Mouse (Mus musculus): ENCODE measurements at regions not wholly inside any gene's neighbourhood (a gene's known extent, or its start where the extent isn't known, plus 50 kb on each side); places are given as distances from the start of the nearest gene placed in this dataset.

GRCm38 (mm10) chr4:68648311-68648710 lies 305.9 kb downstream of the Brinp1 start:
- no peak overlapping the region for H3K4me2 ChIP-seq (ENCODE audit: low read depth, low read length)
- no peaks in the 10 kb centered on the region for H3K27me3 ChIP-seq (ENCODE audit: control insufficient read depth, insufficient read depth, low read depth, low read length)
- ATAC-seq (ENCODE audit: low read depth), result no peak
- no peak overlapping the region for H3K4me3 ChIP-seq (ENCODE audit: low read length)
- H3K36me3 ChIP-seq (ENCODE audit: control insufficient read depth, insufficient read depth, low read length), result no peaks in the 10 kb centered on the region
- no peaks in the 10 kb centered on the region for H3K4me1 ChIP-seq (replicated peaks; ENCODE audit: control insufficient read depth, insufficient read depth, low read length)
- H3K27ac ChIP-seq (ENCODE audit: low read length), result no peak overlapping the region
- no peaks in the 10 kb centered on the region for H3K9me3 ChIP-seq (ENCODE audit: control insufficient read depth, low read length)
- 83% methylated on average over 1 of the region's 1 CpGs for WGBS
- H3K9ac ChIP-seq (ENCODE audit: low read length), result no peak overlapping the region

- ATAC-seq (ENCODE audit: low read depth), result peak; percentile 81
Observed at GRCm38 (mm10) chr4:68633299-68633698, 320.9 kb downstream of the Brinp1 start.

GRCm38 (mm10) chr4:68624025-68624342 lies 330.2 kb downstream of the Brinp1 start:
- 43% methylated on average over 4 of the region's 4 CpGs for WGBS
- no peak overlapping the region for H3K27ac ChIP-seq (ENCODE audit: low read length)
- no peak overlapping the region for H3K9ac ChIP-seq (ENCODE audit: low read length)
- no peaks in the 10 kb centered on the region for H3K4me1 ChIP-seq (replicated peaks; ENCODE audit: control insufficient read depth, insufficient read depth, low read length)
- H3K27me3 ChIP-seq (ENCODE audit: control insufficient read depth, insufficient read depth, low read depth, low read length), result no peaks in the 10 kb centered on the region
- no peak for ATAC-seq (ENCODE audit: low read depth)
- no peak overlapping the region for H3K4me2 ChIP-seq (ENCODE audit: low read depth, low read length)
- H3K9me3 ChIP-seq (ENCODE audit: control insufficient read depth, low read length), result no peaks in the 10 kb centered on the region
- no peaks in the 10 kb centered on the region for H3K36me3 ChIP-seq (ENCODE audit: control insufficient read depth, insufficient read depth, low read length)
- H3K4me3 ChIP-seq (ENCODE audit: low read length), result no peak overlapping the region

More at GRCm38 (mm10) chr4:68633299-68633698, 320.9 kb downstream of the Brinp1 start:
- no peak overlapping the region for H3K4me2 ChIP-seq (ENCODE audit: low read depth, low read length)
- no peak overlapping the region for H3K4me3 ChIP-seq (ENCODE audit: low read length)
- no peaks in the 10 kb centered on the region for H3K36me3 ChIP-seq (ENCODE audit: control insufficient read depth, insufficient read depth, low read length)
- WGBS, result 53% methylated on average over 2 of the region's 2 CpGs
- H3K27ac ChIP-seq (ENCODE audit: low read length), result 0 out of 2 replicates have a peak overlapping the region, but pooled peaks have one; percentile 9
- no peak overlapping the region for H3K9ac ChIP-seq (ENCODE audit: low read length)
- H3K9me3 ChIP-seq (ENCODE audit: control insufficient read depth, low read length), result no peaks in the 10 kb centered on the region
- no peaks in the 10 kb centered on the region for H3K4me1 ChIP-seq (replicated peaks; ENCODE audit: control insufficient read depth, insufficient read depth, low read length)
- no peaks in the 10 kb centered on the region for H3K27me3 ChIP-seq (ENCODE audit: control insufficient read depth, insufficient read depth, low read depth, low read length)

GRCm38 (mm10) chr4:68623125-68624024 lies 330.8 kb downstream of the Brinp1 start:
- no peak overlapping the region for H3K9ac ChIP-seq (ENCODE audit: low read length)
- H3K4me2 ChIP-seq (ENCODE audit: low read depth, low read length), result no peak overlapping the region
- 74% methylated on average over 7 of the region's 7 CpGs for WGBS
- no peak overlapping the region for H3K4me3 ChIP-seq (ENCODE audit: low read length)
- H3K4me1 ChIP-seq (replicated peaks; ENCODE audit: control insufficient read depth, insufficient read depth, low read length), result no peaks in the 10 kb centered on the region
- H3K27ac ChIP-seq (ENCODE audit: low read length), result no peak overlapping the region
- no peaks in the 10 kb centered on the region for H3K9me3 ChIP-seq (ENCODE audit: control insufficient read depth, low read length)
- ATAC-seq (ENCODE audit: low read depth), result no peak
- no peaks in the 10 kb centered on the region for H3K27me3 ChIP-seq (ENCODE audit: control insufficient read depth, insufficient read depth, low read depth, low read length)
- H3K36me3 ChIP-seq (ENCODE audit: control insufficient read depth, insufficient read depth, low read length), result no peaks in the 10 kb centered on the region

GRCm38 (mm10) chr4:68620585-68620984 lies 333.6 kb downstream of the Brinp1 start:
- Histone ChIP-seq H3K27ac (ENCODE audit: low read length) (no peak overlapping the region), H3K4me1 (replicated peaks; ENCODE audit: control insufficient read depth, insufficient read depth, low read length) (no peaks in the 10 kb centered on the region), H3K4me2 (ENCODE audit: low read depth, low read length) (no peak overlapping the region), H3K4me3 (ENCODE audit: low read length) (no peak overlapping the region), H3K9ac (ENCODE audit: low read length) (no peak overlapping the region), H3K27me3 (ENCODE audit: control insufficient read depth, insufficient read depth, low read depth, low read length) (no peaks in the 10 kb centered on the region), H3K9me3 (ENCODE audit: control insufficient read depth, low read length) (no peaks in the 10 kb centered on the region), H3K36me3 (ENCODE audit: control insufficient read depth, insufficient read depth, low read length) (no peaks in the 10 kb centered on the region)
- WGBS, result 82% methylated on average over 3 of the region's 3 CpGs
- ATAC-seq (ENCODE audit: low read depth), result no peak

- H3K36me3 ChIP-seq (ENCODE audit: control insufficient read depth, insufficient read depth, low read length), result no peaks in the 10 kb centered on the region
- no peaks in the 10 kb centered on the region for H3K4me1 ChIP-seq (replicated peaks; ENCODE audit: control insufficient read depth, insufficient read depth, low read length)
- H3K27ac ChIP-seq (ENCODE audit: low read length), result no peak overlapping the region
- no peak overlapping the region for H3K4me3 ChIP-seq (ENCODE audit: low read length)
- no peaks in the 10 kb centered on the region for H3K9me3 ChIP-seq (ENCODE audit: control insufficient read depth, low read length)
- no peak for ATAC-seq (ENCODE audit: low read depth)
- WGBS, result 76% methylated on average over 2 of the region's 2 CpGs
- H3K4me2 ChIP-seq (ENCODE audit: low read depth, low read length), result no peak overlapping the region
- no peaks in the 10 kb centered on the region for H3K27me3 ChIP-seq (ENCODE audit: control insufficient read depth, insufficient read depth, low read depth, low read length)
- no peak overlapping the region for H3K9ac ChIP-seq (ENCODE audit: low read length)
Observed at GRCm38 (mm10) chr4:68615706-68616397, 338.3 kb downstream of the Brinp1 start.

GRCm38 (mm10) chr4:68612263-68613012 lies 341.8 kb downstream of the Brinp1 start:
- H3K4me2 ChIP-seq (ENCODE audit: low read depth, low read length), result no peak overlapping the region
- H3K4me3 ChIP-seq (ENCODE audit: low read length), result no peak overlapping the region
- no peak overlapping the region for H3K27ac ChIP-seq (ENCODE audit: low read length)
- H3K36me3 ChIP-seq (ENCODE audit: control insufficient read depth, insufficient read depth, low read length), result no peaks in the 10 kb centered on the region
- 0 out of 2 replicates have a peak, but pooled peaks have one; percentile 31 for ATAC-seq (ENCODE audit: low read depth)
- no peaks in the 10 kb centered on the region for H3K4me1 ChIP-seq (replicated peaks; ENCODE audit: control insufficient read depth, insufficient read depth, low read length)
- H3K9ac ChIP-seq (ENCODE audit: low read length), result no peak overlapping the region
- H3K27me3 ChIP-seq (ENCODE audit: control insufficient read depth, insufficient read depth, low read depth, low read length), result no peaks in the 10 kb centered on the region
- no peaks in the 10 kb centered on the region for H3K9me3 ChIP-seq (ENCODE audit: control insufficient read depth, low read length)
- WGBS, result 72% methylated on average over 5 of the region's 6 CpGs

- Histone ChIP-seq H3K9me3 (ENCODE audit: control insufficient read depth, low read length) (no peaks in the 10 kb centered on the region), H3K4me2 (ENCODE audit: low read depth, low read length) (no peak overlapping the region), H3K27me3 (ENCODE audit: control insufficient read depth, insufficient read depth, low read depth, low read length) (no peaks in the 10 kb centered on the region), H3K4me3 (ENCODE audit: low read length) (no peak overlapping the region), H3K27ac (ENCODE audit: low read length) (no peak overlapping the region), H3K36me3 (ENCODE audit: control insufficient read depth, insufficient read depth, low read length) (no peaks in the 10 kb centered on the region), H3K9ac (ENCODE audit: low read length) (no peak overlapping the region), H3K4me1 (replicated peaks; ENCODE audit: control insufficient read depth, insufficient read depth, low read length) (no peaks in the 10 kb centered on the region)
- 48% methylated on average over 1 of the region's 1 CpGs for WGBS
- ATAC-seq (ENCODE audit: low read depth), result no peak
Observed at GRCm38 (mm10) chr4:68595256-68595655, 358.9 kb downstream of the Brinp1 start.

- Histone ChIP-seq H3K9me3 (ENCODE audit: control insufficient read depth, low read length) (no peaks in the 10 kb centered on the region), H3K36me3 (ENCODE audit: control insufficient read depth, insufficient read depth, low read length) (no peaks in the 10 kb centered on the region), H3K4me2 (ENCODE audit: low read depth, low read length) (no peak overlapping the region), H3K4me3 (ENCODE audit: low read length) (no peak overlapping the region), H3K9ac (ENCODE audit: low read length) (no peak overlapping the region), H3K4me1 (replicated peaks; ENCODE audit: control insufficient read depth, insufficient read depth, low read length) (no peaks in the 10 kb centered on the region), H3K27ac (ENCODE audit: low read length) (no peak overlapping the region), H3K27me3 (ENCODE audit: control insufficient read depth, insufficient read depth, low read depth, low read length) (no peaks in the 10 kb centered on the region)
- WGBS, result 70% methylated on average over 5 of the region's 5 CpGs
- no peak for ATAC-seq (ENCODE audit: low read depth)
Observed at GRCm38 (mm10) chr4:68575375-68575774, 378.8 kb downstream of the Brinp1 start.

Data from lung, embryonic 16.5 days (tissue).